Mouse (Mus musculus) heart, postnatal 14 days (tissue): ENCODE results near the gene Lypd3. TPM values are rescaled to one million over a fixed set of nuclear protein-coding genes. Genes with fewer than 3 reads are reported as not detected.
A peak's percentile ranks its signal among the peaks of the same experiment; 100 is the strongest.
"Not testable (repeated sequence)": the region's sequence is repeated elsewhere in the genome, so short reads cannot be mapped to it uniquely, and the experiment has no call there.

Experiments used
- DNase-seq, 2 experiments: peaks; one replicate each; pipeline ENCODE4 v3.0.0; 2021 to 2022
- intact Hi-C: fragments of 180-260 bp; cut with DNase I; formaldehyde crosslinking; loops from one replicate; pipeline ENCODE4 v1.15.1; 2025
- total RNA-seq, 2 experiments: library from RNA; stranded (reverse); gene quantifications; 2 replicates each; pipeline ENCODE4 v1.2.3; 2021

The Lypd3 gene
- total RNA-seq, 2 experiments from 2014 or later, result not detected

GRCm38 (mm10) chr7:24653681-24654080 is 17.3 kb downstream of the Lypd3 start:
- peak; percentile 62 to 68 for DNase-seq
- intact Hi-C loops, result loop anchor here (2.0 kb wide), 1 partner anchor 53 kb away; no protein-coding TSS in a partner anchor

DNA sequence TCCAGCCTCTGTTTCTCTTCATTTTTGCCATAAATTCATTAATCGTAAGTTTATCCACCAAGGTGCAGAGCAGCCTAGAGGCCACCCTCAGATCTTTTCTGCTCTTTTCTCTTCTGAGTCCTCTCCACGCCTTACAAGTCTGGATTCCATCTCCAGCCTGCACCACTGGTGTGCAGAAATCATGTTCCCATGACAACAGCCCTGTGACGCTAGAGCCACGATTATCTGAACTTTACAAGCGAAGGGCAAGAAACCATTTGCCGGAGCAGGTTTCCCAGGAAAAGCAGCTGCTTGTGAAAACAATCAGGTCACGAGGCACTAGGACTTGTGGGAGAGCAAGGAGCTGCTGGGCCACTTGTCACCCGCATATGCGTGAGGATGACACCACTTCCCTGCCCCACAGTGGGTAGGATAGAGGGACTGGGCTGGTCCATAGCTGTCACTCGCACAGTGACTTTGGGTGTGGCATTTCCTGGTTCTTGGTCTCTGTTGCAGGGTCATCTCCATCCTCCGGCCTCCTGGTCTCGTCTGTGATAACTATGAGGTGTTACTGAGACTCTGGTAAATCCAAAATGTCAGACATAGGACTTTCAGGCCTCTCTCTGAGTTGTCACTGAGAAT is 23.5 kb downstream of the Lypd3 start:
- no peak for DNase-seq
- intact Hi-C loops, result loop anchor here (10.0 kb wide), 1 partner anchor 185 kb away; no protein-coding TSS in a partner anchor

DNA sequence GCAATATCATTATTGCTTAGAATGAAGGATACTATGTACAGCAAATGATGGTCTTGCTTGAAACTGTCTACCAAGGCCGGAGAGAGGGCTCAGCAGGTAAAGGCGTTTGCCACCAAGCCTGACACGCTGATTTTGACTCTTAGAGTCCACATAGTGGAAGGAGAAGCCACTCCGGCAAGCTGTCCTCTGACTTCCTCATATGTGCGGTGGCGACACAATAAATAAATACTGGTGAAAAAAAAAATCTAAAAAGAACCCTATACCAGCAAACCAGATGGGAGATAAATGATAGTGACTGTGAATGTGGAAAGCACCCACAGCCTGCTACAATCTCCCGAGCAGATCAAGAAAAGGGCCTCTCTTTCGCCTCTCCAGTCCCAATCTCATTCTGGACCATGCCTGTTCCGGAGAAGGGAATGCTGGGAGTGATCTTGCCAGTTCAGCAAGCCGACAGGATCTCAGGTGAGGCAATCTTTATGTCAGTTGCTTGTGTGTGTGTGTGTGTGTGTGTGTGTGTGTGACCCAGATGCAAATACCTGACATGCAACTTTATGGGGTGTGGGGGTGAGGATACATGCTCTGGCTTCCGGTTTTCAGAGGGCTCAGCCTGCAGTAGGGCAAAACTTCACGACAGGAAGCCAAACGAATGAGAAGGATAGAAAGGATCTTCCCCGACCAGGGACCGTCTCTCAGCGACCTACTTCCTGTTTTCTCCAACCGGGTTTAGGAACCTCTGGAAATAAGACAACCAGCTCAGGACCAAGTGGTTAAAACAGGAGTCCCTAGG is 25.0 kb downstream of the Lypd3 start:
- DNase-seq, result no peak
- intact Hi-C loops, result loop anchor here (10.0 kb wide), 1 partner anchor 187 kb away; no protein-coding TSS in a partner anchor

DNA sequence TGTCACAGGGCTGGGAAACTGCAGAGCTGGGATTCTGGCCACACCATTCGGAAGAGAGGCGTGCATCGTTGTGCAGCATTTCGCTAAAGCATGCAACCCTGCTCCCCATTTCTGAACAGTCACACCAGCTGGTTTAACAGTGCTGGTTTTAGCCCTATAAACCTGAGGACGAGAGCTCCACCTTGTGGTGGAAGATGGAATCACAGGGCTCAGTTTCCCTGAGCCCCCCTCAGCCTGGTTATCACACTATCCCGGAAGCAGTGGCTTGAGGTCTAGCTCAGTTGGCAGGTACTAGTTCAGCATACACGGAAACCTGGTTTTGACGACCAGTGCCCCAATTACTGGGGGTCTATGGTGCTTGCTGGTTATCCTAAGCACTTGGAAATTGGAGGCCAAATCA is 26.2 kb downstream of the Lypd3 start:
- intact Hi-C loops, result loop anchor here (1.0 to 10.0 kb wide), 2 partner anchors 61 to 188 kb away; no protein-coding TSS in a partner anchor
- peak; percentile 55 to 74 for DNase-seq

GRCm38 (mm10) chr7:24664301-24664700 is 28.0 kb downstream of the Lypd3 start:
- DNase-seq, result no peak
- intact Hi-C loops, result loop anchor here (10.0 kb wide), 1 partner anchor 190 kb away; no protein-coding TSS in a partner anchor

DNA sequence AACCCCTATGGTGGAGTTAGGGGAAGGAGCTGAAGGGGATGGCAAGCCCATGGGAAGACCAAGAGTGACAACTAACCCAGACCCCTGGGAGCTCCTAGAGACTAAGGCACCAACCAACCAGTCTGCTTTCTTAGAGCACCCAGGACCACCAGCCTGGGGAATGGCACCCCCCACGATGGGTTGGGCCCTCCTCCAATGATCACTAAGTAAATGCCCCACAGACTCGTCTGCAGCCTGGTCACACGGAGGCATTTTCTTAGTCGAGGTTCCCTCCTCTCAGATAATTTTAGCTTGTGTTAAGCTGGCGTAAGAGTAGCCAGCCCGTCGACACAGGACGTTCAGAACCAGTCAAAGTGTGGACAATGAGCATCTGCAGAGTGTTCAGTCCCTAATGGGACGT is 28.6 kb downstream of the Lypd3 start:
- DNase-seq, result no peak
- intact Hi-C loops, result loop anchor here (10.0 kb wide), 1 partner anchor 190 kb away; no protein-coding TSS in a partner anchor

- intact Hi-C loops, result loop anchor here (2.0 kb wide), 1 partner anchor 49 kb away; no protein-coding TSS in a partner anchor
- DNase-seq, result no peak
These were observed 35.6 kb downstream of the Lypd3 start for GRCm38 (mm10) chr7:24671944-24672439.

- DNase-seq, result no peak
- intact Hi-C loops, result no loop called here
These were observed 40.2 kb downstream of the Lypd3 start, which contains the start of gene Tex101 for GRCm38 (mm10) chr7:24676575-24676974. TSS of gene Tex101 (minus strand) at chr7:24676675.

GRCm38 (mm10) chr7:24684121-24684520 is 47.8 kb downstream of the Lypd3 start:
- intact Hi-C loops, result not testable (repeated sequence)
- peak in 1 of 2 experiments; percentile 6 for DNase-seq

DNA sequence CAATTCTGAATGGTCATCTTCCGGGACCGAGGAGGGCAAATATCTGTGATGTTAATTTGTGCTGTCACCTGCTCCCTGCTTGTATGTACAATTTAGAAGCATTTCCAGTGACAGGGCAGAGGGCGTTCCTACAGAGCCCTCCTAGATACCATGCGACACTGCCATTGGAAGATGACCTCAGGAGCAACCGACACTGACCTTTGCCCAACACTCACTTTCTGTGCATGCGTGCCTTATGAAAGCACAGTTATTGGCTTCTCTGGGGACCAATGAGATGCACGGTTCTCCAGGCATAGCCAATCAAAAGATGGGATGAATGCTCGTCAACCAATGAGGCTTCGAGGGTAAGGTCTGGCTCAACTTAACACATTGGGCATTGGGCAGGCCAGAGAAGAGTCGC is 51.2 kb downstream of the Lypd3 start:
- intact Hi-C loops, DNase-seq: not testable (repeated sequence)

Other genes starting within 250 kb of the Lypd3 start
- gene Smg9, start 236.9 kb upstream of the Lypd3 start, total RNA-seq, result 10 to 100 TPM in 1 of 2 experiments, 1 to 10 TPM in 1; 9.4 to 10.2 TPM
- gene Irgc1, start 184.3 kb upstream of the Lypd3 start, total RNA-seq, result not detected
- 1 to 10 TPM; 3.5 to 4.0 TPM for gene Plaur, start 174.1 kb upstream of the Lypd3 start, total RNA-seq
- 10 to 100 TPM; 14.3 to 14.7 TPM for gene Cadm4, start 154.5 kb upstream of the Lypd3 start, total RNA-seq
- 10 to 100 TPM; 13.8 to 14.7 TPM for gene Zfp428, start 129.5 kb upstream of the Lypd3 start, total RNA-seq
- not detected for gene AC161166.1, start 124.1 kb upstream of the Lypd3 start, total RNA-seq
- 10 to 100 TPM; 18.2 to 19.5 TPM for gene Irgq, start 105.9 kb upstream of the Lypd3 start, total RNA-seq
- not detected for gene Pinlyp, start 90.4 kb upstream of the Lypd3 start, total RNA-seq
- 10 to 100 TPM; 23.8 to 26.3 TPM for gene Xrcc1, start 90.3 kb upstream of the Lypd3 start, total RNA-seq
- 10 to 100 TPM; 29.8 to 30.1 TPM for gene Ethe1, start 49.0 kb upstream of the Lypd3 start, total RNA-seq
- under 1 TPM; 0.12 TPM for gene Zfp575, start 48.9 kb upstream of the Lypd3 start, total RNA-seq
- under 1 TPM; 0.51 to 0.55 TPM for gene Phldb3, start 25.8 kb upstream of the Lypd3 start, total RNA-seq
- not detected for gene Tex101, start 40.1 kb downstream of the Lypd3 start, total RNA-seq
- gene BC049730, start 72.7 kb downstream of the Lypd3 start, total RNA-seq, result not detected
- gene Gm4763, start 90.4 kb downstream of the Lypd3 start, total RNA-seq, result not detected
- gene Cd177, start 123.8 kb downstream of the Lypd3 start, total RNA-seq, result under 1 TPM in 1 of 2 experiments, not detected in 1; 0.17 TPM
- gene Ceacam10, start 140.7 kb downstream of the Lypd3 start, total RNA-seq, result not detected
- gene Gm9844, start 225.7 kb downstream of the Lypd3 start, total RNA-seq, result not detected
- gene Lypd4, start 233.4 kb downstream of the Lypd3 start, total RNA-seq, result not detected
- gene Dmrtc2, start 233.5 kb downstream of the Lypd3 start, total RNA-seq, result not detected
- 100 to 1,000 TPM; 529 to 548 TPM for gene Rps19, start 247.8 kb downstream of the Lypd3 start, total RNA-seq